Mouse (Mus musculus) neural tube, embryonic 14.5 days (tissue): ENCODE data around the gene Slc4a3. TPM values are rescaled to one million over a fixed set of nuclear protein-coding genes. Genes with fewer than 3 reads are reported as not detected.

ENCODE experiments used
- ATAC-seq: fragments of 200-750 bp; cut with Nextera tagmentation; 2 replicates; pipeline ENCODE4 v1.8.0; 2017; ENCODE audit warnings: low read depth, mild to moderate bottlenecking, moderate TSS enrichment, moderate library complexity
- H3K27ac ChIP-seq: fragments of 300-500 bp; sonication (generic); 2 replicates; pipeline ENCODE4 v1.5.1; 2014; ENCODE audit warnings: low read depth, mild to moderate bottlenecking, control low read depth, low read length, moderate library complexity, mixed read lengths
- H3K27me3 ChIP-seq: fragments of 300-500 bp; sonication (generic); 2 replicates; pipeline ENCODE4 v1.6.1; 2014; ENCODE audit warnings: low read length; ENCODE audit not compliant: control insufficient read depth, insufficient read depth
- H3K36me3 ChIP-seq: fragments of 300-500 bp; sonication (generic); 2 replicates; pipeline ENCODE4 v1.6.1; 2014; ENCODE audit warnings: low read length, mixed read lengths; ENCODE audit not compliant: control insufficient read depth, insufficient read depth
- H3K4me1 ChIP-seq: fragments of 300-500 bp; sonication (generic); 2 replicates; pipeline ENCODE4 v1.6.1; 2014; ENCODE audit warnings: low read length; ENCODE audit not compliant: control insufficient read depth, insufficient read depth
- H3K4me2 ChIP-seq: fragments of 300-500 bp; sonication (generic); 2 replicates; pipeline ENCODE4 v1.6.1; 2014; ENCODE audit warnings: mild to moderate bottlenecking, low read depth, low read length, control low read depth
- H3K4me3 ChIP-seq: fragments of 300-500 bp; sonication (generic); 2 replicates; pipeline ENCODE4 v1.5.1; 2014; ENCODE audit warnings: low read depth, low read length, control low read depth, mixed read lengths
- H3K9ac ChIP-seq: fragments of 300-500 bp; sonication (generic); replicated peaks from 2 replicates; pipeline ENCODE4 v1.6.1; 2014; ENCODE audit warnings: low read depth, mild to moderate bottlenecking, control low read depth, low read length, mixed read lengths
- H3K9me3 ChIP-seq: fragments of 300-500 bp; sonication (generic); 2 replicates; pipeline ENCODE4 v1.6.1; 2016; ENCODE audit warnings: low read length; ENCODE audit not compliant: control insufficient read depth
- WGBS: fragments of 180-500 bp; shearing (Covaris S2); extraction: QIAGEN DNeasy Blood & Tissue Kit; methylation state at CpG from one replicate; pipeline ENCODE4 v1.1.7; 2014; 5-methylcytosine and 5-hydroxymethylcytosine counted together
- polyA plus RNA-seq: library from polyadenylated mRNA; unstranded; fragments of >200 nt; fragmentation: Nextera tagmentation; extraction: Ambion mirVana; gene quantifications from 2 replicates; pipeline ENCODE4 v1.2.1, GENCODE M21; 2014

The Slc4a3 gene
- polyA plus RNA-seq, result 36.9 and 39.9 TPM in 2 replicates

GRCm38 (mm10) chr1:75545965-75546956 lies at the start of gene Slc4a3:
Gene Slc4a3, plus strand, starts transcription at chr1:75546266.
- Histone ChIP-seq H3K4me2 (peak within 1 kb of the TSS; percentile 83), H3K36me3 (peaks cover 16% of the 10 kb centered on the region), H3K9ac (peak within 1 kb of the TSS; percentile 97), H3K4me1 (peaks cover 8% of the 10 kb centered on the region), H3K27me3 (no peaks in the 10 kb centered on the region), H3K4me3 (peak within 1 kb of the TSS; percentile 70), H3K27ac (peak within 1 kb of the TSS; percentile 77), H3K9me3 (no peaks in the 10 kb centered on the region)
- WGBS, result 1% methylated on average over 56 of the region's 64 CpGs
- peak; percentile 88 for ATAC-seq

GRCm38 (mm10) chr1:75498897-75499296 lies 47.2 kb upstream of the Slc4a3 start:
- Histone ChIP-seq H3K36me3 (peaks cover 24% of the 10 kb centered on the region; the same call in 1 of the 2 replicates), H3K9me3 (no peaks in the 10 kb centered on the region), H3K27ac (no peak overlapping the region), H3K4me3 (no peak overlapping the region), H3K4me2 (no peak overlapping the region), H3K9ac (no peak overlapping the region), H3K27me3 (no peaks in the 10 kb centered on the region), H3K4me1 (no peaks in the 10 kb centered on the region)
- no peak for ATAC-seq
- 85% methylated on average over 4 of the region's 4 CpGs for WGBS

- ATAC-seq, result no peak
- Histone ChIP-seq H3K4me1 (no peaks in the 10 kb centered on the region), H3K27ac (no peak overlapping the region), H3K27me3 (no peaks in the 10 kb centered on the region), H3K4me2 (no peak overlapping the region), H3K9ac (no peak overlapping the region), H3K4me3 (no peak overlapping the region), H3K36me3 (peaks cover 24% of the 10 kb centered on the region; the same call in 1 of the 2 replicates), H3K9me3 (no peaks in the 10 kb centered on the region)
- 88% methylated on average over 7 of the region's 7 CpGs for WGBS
Observed at GRCm38 (mm10) chr1:75499441-75499840, 46.6 kb upstream of the Slc4a3 start.

GRCm38 (mm10) chr1:75501905-75502304 lies 44.2 kb upstream of the Slc4a3 start:
- H3K4me2 ChIP-seq, result no peak overlapping the region
- ATAC-seq, result no peak
- 98% methylated on average over 9 of the region's 9 CpGs for WGBS
- no peak overlapping the region for H3K27ac ChIP-seq
- no peak overlapping the region for H3K9ac ChIP-seq
- H3K27me3 ChIP-seq, result no peaks in the 10 kb centered on the region
- H3K36me3 ChIP-seq, result peaks cover 23% of the 10 kb centered on the region; the same call in 1 of the 2 replicates
- peaks cover 3% of the 10 kb centered on the region; the same call in 1 of the 2 replicates for H3K4me1 ChIP-seq
- no peak overlapping the region for H3K4me3 ChIP-seq
- H3K9me3 ChIP-seq, result no peaks in the 10 kb centered on the region

DNA sequence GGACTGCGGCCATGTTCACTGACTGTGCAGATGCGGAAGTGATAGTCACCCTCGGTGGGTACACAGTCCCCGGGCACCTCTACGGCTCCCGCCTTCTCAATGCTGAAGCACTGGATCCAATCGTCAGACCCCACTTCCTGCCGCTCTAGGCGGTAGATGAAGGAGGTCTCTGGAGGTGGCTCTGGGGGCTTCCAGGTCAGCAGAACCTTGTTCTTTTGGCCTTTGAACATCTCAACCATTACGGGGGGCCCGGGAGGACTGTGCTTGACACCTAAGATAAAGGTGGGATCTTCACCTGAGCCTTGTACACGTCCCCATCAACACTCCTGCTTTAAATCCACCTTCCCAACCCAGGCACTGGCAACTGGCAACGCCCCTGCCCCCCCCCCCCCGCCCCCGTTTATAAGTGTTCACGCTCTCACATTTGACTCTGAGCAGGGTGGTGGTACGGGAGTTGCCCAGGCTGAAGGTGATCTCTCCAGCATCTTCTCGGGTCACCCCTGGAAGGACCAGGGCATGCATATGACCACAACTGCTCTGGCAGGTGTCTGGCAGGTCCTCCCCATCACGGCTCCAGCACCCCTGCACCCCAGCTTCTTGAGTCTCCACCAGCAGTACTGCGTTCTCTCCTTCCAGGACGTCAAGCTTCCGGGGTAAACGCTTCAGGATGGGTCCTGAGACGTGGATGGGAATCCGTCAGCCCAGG lies 43.0 kb upstream of the Slc4a3 start:
- no peak overlapping the region for H3K4me3 ChIP-seq
- H3K4me2 ChIP-seq, result no peak overlapping the region
- WGBS, result 87% methylated on average over 24 of the region's 25 CpGs

GRCm38 (mm10) chr1:75503651-75503980 lies 42.5 kb upstream of the Slc4a3 start:
- Histone ChIP-seq H3K36me3 (peaks cover 19% of the 10 kb centered on the region; the same call in 1 of the 2 replicates), H3K4me1 (peaks cover 3% of the 10 kb centered on the region; the same call in 1 of the 2 replicates), H3K27me3 (no peaks in the 10 kb centered on the region), H3K4me3 (no peak overlapping the region), H3K27ac (no peak overlapping the region), H3K9ac (no peak overlapping the region), H3K9me3 (no peaks in the 10 kb centered on the region), H3K4me2 (no peak overlapping the region)
- 76% methylated on average over 23 of the region's 23 CpGs for WGBS
- ATAC-seq, result no peak

More for the DNA sequence above, 43.0 kb upstream of the Slc4a3 start:
- Histone ChIP-seq H3K27ac (no peak overlapping the region), H3K27me3 (no peaks in the 10 kb centered on the region), H3K9ac (no peak overlapping the region), H3K9me3 (no peaks in the 10 kb centered on the region), H3K4me1 (peaks cover 3% of the 10 kb centered on the region; the same call in 1 of the 2 replicates), H3K36me3 (peaks cover 19% of the 10 kb centered on the region; the same call in 1 of the 2 replicates)
- ATAC-seq, result no peak

DNA sequence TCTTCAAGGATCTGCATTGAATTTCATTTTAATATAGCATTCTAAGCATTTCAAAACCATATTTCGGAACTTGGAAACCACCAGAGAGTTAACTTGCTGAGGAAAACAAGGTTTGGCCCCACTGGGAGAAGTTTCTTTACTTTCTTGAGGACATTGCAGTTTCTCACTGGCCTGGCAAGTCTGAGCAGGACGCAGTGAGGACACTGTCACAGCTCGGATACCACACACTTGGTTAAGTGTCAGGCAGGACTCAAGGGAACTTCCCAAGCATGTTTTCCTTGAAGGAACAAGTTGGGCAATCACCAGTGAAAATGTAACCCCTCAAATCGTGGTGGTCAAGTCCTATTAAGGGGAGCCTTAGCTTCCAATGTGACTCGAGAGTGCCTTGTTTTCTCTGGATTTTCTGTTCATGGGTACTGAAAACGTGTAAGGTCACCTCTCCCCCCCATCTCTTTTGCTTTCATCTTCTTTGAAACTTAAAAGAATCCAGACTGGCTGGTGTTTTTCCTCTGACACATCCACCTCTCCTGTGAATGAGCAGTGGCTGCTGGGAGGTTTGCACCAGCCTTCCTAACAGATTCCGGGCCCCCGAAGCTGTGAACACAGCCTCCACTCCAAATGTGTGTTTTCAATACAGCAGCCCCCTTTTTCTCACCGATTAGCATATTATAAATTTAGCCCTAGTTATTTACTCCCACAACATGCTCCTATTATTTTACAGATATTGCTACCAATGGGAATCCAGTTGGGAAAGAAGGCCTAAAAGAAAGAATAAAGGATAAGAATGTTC lies 41.6 kb upstream of the Slc4a3 start:
- peak overlapping the region; percentile 83 for H3K4me3 ChIP-seq
- peak overlapping the region; percentile 89 for H3K4me2 ChIP-seq
- no peak overlapping the region; the same call in 1 of the 2 replicates for H3K9ac ChIP-seq
- ATAC-seq, result no peak
- H3K4me1 ChIP-seq, result peaks cover 3% of the 10 kb centered on the region; the same call in 1 of the 2 replicates
- H3K9me3 ChIP-seq, result no peaks in the 10 kb centered on the region
- no peak overlapping the region for H3K27ac ChIP-seq
- H3K27me3 ChIP-seq, result no peaks in the 10 kb centered on the region
- WGBS, result 66% methylated on average over 9 of the region's 9 CpGs
- peaks cover 19% of the 10 kb centered on the region; the same call in 1 of the 2 replicates for H3K36me3 ChIP-seq

DNA sequence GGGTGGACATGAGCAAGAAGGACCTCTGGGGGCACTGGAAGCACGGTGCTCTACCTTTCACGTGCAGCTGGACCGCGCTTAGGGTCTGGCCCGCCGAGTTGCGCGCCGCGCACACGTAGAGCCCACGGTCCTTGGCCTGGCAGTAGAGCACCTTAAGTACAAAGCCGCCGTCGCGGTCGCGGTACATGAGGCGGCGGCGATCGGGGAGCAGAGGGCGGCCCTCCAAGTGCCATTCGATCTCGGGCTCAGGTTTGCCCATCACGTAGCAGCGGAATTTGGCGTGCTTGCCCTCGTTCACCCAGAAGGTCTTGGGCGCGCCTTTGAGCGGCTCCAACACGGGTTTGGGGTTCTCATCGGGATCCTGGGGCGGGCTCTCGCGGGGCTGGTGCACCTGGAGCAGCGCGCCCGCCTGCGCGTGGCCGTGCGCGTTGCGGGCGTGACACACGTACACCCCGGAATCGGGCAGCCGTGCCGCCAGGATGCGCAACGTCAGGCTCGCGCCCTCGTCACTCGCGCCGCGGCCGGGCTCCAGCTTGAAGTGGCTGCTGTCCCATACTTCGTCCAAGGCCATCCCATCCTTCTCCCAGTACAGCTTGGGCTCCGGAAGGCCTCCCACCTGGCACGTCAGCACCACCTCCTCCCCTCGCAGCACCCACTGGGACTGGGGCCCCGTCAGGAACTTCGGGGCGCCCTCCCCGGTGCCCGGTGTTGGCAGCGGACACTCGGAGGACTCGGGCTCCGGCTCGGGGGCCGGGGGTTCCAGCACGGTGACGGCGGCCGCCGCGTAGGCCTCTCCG lies 40.7 kb upstream of the Slc4a3 start:
- H3K27ac ChIP-seq, result peak overlapping the region; percentile 90
- peaks cover 13% of the 10 kb centered on the region; the same call in 1 of the 2 replicates for H3K36me3 ChIP-seq
- peak overlapping the region; percentile 83 for H3K4me3 ChIP-seq
- peaks cover 3% of the 10 kb centered on the region; the same call in 1 of the 2 replicates for H3K4me1 ChIP-seq
- H3K9ac ChIP-seq, result peak overlapping the region; percentile 97
- H3K27me3 ChIP-seq, result no peaks in the 10 kb centered on the region
- H3K4me2 ChIP-seq, result peak overlapping the region; percentile 89
- no peaks in the 10 kb centered on the region for H3K9me3 ChIP-seq
- under 1% methylated on average over 73 of the region's 84 CpGs for WGBS
- ATAC-seq, result peak; percentile 87
